Comparison of ENCODE assay signal across 18 mouse cellular contexts in the genomic region with DNA sequence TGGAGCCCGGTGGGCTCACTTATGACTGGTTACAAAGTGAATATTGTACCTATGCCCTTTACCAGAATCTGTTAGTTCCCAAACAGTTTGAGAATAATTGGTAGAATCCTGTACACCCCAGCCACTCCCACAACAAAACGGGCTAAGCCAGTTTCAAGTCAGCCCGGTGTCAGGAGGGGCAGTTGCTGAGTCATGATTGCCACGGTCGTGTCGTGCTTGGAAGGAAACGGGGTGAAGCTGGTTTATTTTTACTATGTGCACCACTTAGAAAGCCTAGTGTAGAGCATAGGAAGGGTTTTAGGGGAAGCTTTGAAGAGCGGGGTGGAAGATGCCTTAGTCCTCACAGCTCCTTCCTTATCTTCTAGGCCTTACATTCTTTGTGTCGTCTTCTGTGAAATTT. TPM values are rescaled to one million over a fixed set of nuclear protein-coding genes. Genes with fewer than 3 reads are reported as not detected.
DNase-seq lines count a peak whose midpoint lies in the region; ATAC-seq and TF ChIP-seq lines count a peak whose summit lies in the region.
"Had no signal": no experiment of that assay in that cellular context is flagged by ENCODE, and none has a peak within 500 bp of the region (broad histone marks: within the 10 kb centered on the region; RNA-seq: fewer than 3 reads in every experiment).

No protein-coding gene starts in this region.

- H3K27me3 ChIP-seq in lung, embryonic 14.5 days (ENCODE audit: insufficient read depth, low read length): no peaks in the 10 kb centered on the region
- no peaks in the 10 kb centered on the region for H3K27me3 ChIP-seq in hindbrain, postnatal 0 days (ENCODE audit: insufficient read depth, low read length)
- H3K27me3 ChIP-seq: embryonic facial prominence, embryonic 12.5 days; liver, embryonic 15.5 days; midbrain, embryonic 15.5 days; neural tube, embryonic 13.5 days had no signal

- no peak overlapping the region for H3K4me2 ChIP-seq in lung, embryonic 14.5 days
- H3K4me2 ChIP-seq in hindbrain, postnatal 0 days (ENCODE audit: low read depth, low read length): no peak overlapping the region
- H3K4me2 ChIP-seq: embryonic facial prominence, embryonic 12.5 days; liver, embryonic 15.5 days; midbrain, embryonic 15.5 days; neural tube, embryonic 13.5 days had no signal

- no peak for TF ChIP-seq CTCF in lung, embryonic 14.5 days (IDR thresholded peaks at IDR 0.05; ENCODE audit: low read depth)
- TF ChIP-seq CTCF in left cerebral cortex, adult 2 months (IDR thresholded peaks at IDR 0.05): no peak
- no peak for TF ChIP-seq CTCF in hindbrain, postnatal 0 days (IDR thresholded peaks at IDR 0.05; ENCODE audit: low read depth)

- no peaks in the 10 kb centered on the region for H3K4me1 ChIP-seq in lung, embryonic 14.5 days (ENCODE audit: insufficient read depth)
- no peaks in the 10 kb centered on the region for H3K4me1 ChIP-seq in hindbrain, postnatal 0 days (ENCODE audit: insufficient read depth, low read length)
- H3K4me1 ChIP-seq: embryonic facial prominence, embryonic 12.5 days; liver, embryonic 15.5 days; midbrain, embryonic 15.5 days; neural tube, embryonic 13.5 days had no signal

- intact Hi-C loops in left cerebral cortex, postnatal 14 days (cut with DNase I): no loop called here
- intact Hi-C loops in left cerebral cortex, adult 2 months (cut with DNase I): no loop called here

- H3K27ac ChIP-seq in lung, embryonic 14.5 days (ENCODE audit: low read depth): no peak overlapping the region
- H3K27ac ChIP-seq in left cerebral cortex, adult 2 months: no peak overlapping the region
- H3K27ac ChIP-seq in hindbrain, postnatal 0 days: no peak overlapping the region
- H3K27ac ChIP-seq: embryonic facial prominence, embryonic 12.5 days; liver, embryonic 15.5 days; midbrain, embryonic 15.5 days; neural tube, embryonic 13.5 days had no signal

- H3K4me3 ChIP-seq in lung, embryonic 14.5 days (ENCODE audit: low read depth, low read length): no peak overlapping the region
- H3K4me3 ChIP-seq in left cerebral cortex, adult 2 months: no peak overlapping the region
- H3K4me3 ChIP-seq in hindbrain, postnatal 0 days (ENCODE audit: low read length): no peak overlapping the region
- H3K4me3 ChIP-seq: embryonic facial prominence, embryonic 12.5 days; liver, embryonic 15.5 days; midbrain, embryonic 15.5 days; neural tube, embryonic 13.5 days had no signal

- no peak overlapping the region for H3K9ac ChIP-seq in lung, embryonic 14.5 days
- H3K9ac ChIP-seq in hindbrain, postnatal 0 days (replicated peaks; ENCODE audit: low read length): no peak overlapping the region
- H3K9ac ChIP-seq: embryonic facial prominence, embryonic 12.5 days; liver, embryonic 15.5 days; midbrain, embryonic 15.5 days; neural tube, embryonic 13.5 days had no signal

- peak; percentile 6 for DNase-seq in lung, embryonic 14.5 days
- DNase-seq in lung, postnatal 4 days: no peak
- DNase-seq in ES-CJ7 (ENCODE audit: low read depth, low spot score): peak; percentile 21
- DNase-seq in c-Kit-positive CD71-positive TER-119-positive erythroid progenitor cells, embryonic 14.5 days (ENCODE audit: low spot score): peak; percentile 6
- DNase-seq in left cerebral cortex, postnatal 14 days (ENCODE audit: low spot score in 2 of 2): no peak
- DNase-seq in left cerebral cortex, adult 2 months (ENCODE audit: extremely low spot score in 1 of 2, low spot score in 2 of 2): no peak
- no peak for DNase-seq in hindbrain, postnatal 0 days (ENCODE audit: low spot score)
- DNase-seq: cerebellum, adult 8-10 months; gastrocnemius, postnatal 25 days; kidney, adult 8-10 months; thymus, adult 2 months had no signal

- no peak for ATAC-seq in lung, embryonic 14.5 days (ENCODE audit: insufficient read depth)
- peak; percentile 80 for ATAC-seq in megakaryocyte-erythroid progenitor cell, adult 5-6 weeks (replicated peaks; ENCODE audit: low FRiP score, low TSS enrichment, poor library complexity, severe bottlenecking)
- ATAC-seq in hindbrain, postnatal 0 days: no peak
- ATAC-seq: forebrain, embryonic 14.5 days; hindbrain, embryonic 16.5 days; midbrain, embryonic 15.5 days had no signal

- no peaks in the 10 kb centered on the region for H3K9me3 ChIP-seq in lung, embryonic 14.5 days (ENCODE audit: low read depth, low read length)
- no peaks in the 10 kb centered on the region for H3K9me3 ChIP-seq in hindbrain, postnatal 0 days (ENCODE audit: low read length)
- H3K9me3 ChIP-seq: embryonic facial prominence, embryonic 12.5 days; liver, embryonic 15.5 days; midbrain, embryonic 15.5 days; neural tube, embryonic 13.5 days had no signal

- no peaks in the 10 kb centered on the region for H3K36me3 ChIP-seq in lung, embryonic 14.5 days (ENCODE audit: insufficient read depth)
- no peaks in the 10 kb centered on the region for H3K36me3 ChIP-seq in hindbrain, postnatal 0 days (ENCODE audit: insufficient read depth, low read length)
- H3K36me3 ChIP-seq: embryonic facial prominence, embryonic 12.5 days; liver, embryonic 15.5 days; midbrain, embryonic 15.5 days; neural tube, embryonic 13.5 days had no signal

- 38% methylated on average over 9 of the region's 9 CpGs for WGBS in lung, embryonic 14.5 days
- 74% methylated on average over 9 of the region's 9 CpGs for WGBS in hindbrain, postnatal 0 days

RNA-seq across cellular contexts. Expression of gene Wdr1, which starts 25.9 kb away (rescaled TPM):
- polyA plus RNA-seq in lung, embryonic 14.5 days (2014; fragmentation: Nextera tagmentation; extraction: Ambion mirVana): 226 and 234 TPM in 2 replicates
- 75.8 and 77.7 TPM in 2 replicates for total RNA-seq in megakaryocyte-erythroid progenitor cell, adult 5-6 weeks (2014; fragmentation: Nextera tagmentation)
- 107 and 112 TPM in 2 replicates for total RNA-seq in megakaryocyte-erythroid progenitor cell, adult 5-6 weeks (2017)
- 100 to 1,000 TPM; 196 to 199 TPM for total RNA-seq in left cerebral cortex, postnatal 14 days (2021)
- 100 to 1,000 TPM; 149 to 155 TPM for total RNA-seq in left cerebral cortex, adult 2 months (2021)
- 245 and 258 TPM in 2 replicates for total RNA-seq in hindbrain, postnatal 0 days (2014; rRNA removed)
- polyA plus RNA-seq in hindbrain, postnatal 0 days (2015; fragmentation: Nextera tagmentation; extraction: Ambion mirVana): 174 TPM in 2 replicates

Comparison
In these comparisons a context has a peak if more than half of its experiments do, and no peak if none do; other contexts are left out.
1. DNase-seq: peak in lung, embryonic 14.5 days (single experiment), ES-CJ7 (single experiment) and c-Kit-positive CD71-positive TER-119-positive erythroid progenitor cells, embryonic 14.5 days (single experiment); none in lung, postnatal 4 days (0 of 2), left cerebral cortex, postnatal 14 days (0 of 2), left cerebral cortex, adult 2 months (0 of 2) and hindbrain, postnatal 0 days (single experiment).